Mouse (Mus musculus): Measurements from ENCODE around the gene Gins2.

DNA sequence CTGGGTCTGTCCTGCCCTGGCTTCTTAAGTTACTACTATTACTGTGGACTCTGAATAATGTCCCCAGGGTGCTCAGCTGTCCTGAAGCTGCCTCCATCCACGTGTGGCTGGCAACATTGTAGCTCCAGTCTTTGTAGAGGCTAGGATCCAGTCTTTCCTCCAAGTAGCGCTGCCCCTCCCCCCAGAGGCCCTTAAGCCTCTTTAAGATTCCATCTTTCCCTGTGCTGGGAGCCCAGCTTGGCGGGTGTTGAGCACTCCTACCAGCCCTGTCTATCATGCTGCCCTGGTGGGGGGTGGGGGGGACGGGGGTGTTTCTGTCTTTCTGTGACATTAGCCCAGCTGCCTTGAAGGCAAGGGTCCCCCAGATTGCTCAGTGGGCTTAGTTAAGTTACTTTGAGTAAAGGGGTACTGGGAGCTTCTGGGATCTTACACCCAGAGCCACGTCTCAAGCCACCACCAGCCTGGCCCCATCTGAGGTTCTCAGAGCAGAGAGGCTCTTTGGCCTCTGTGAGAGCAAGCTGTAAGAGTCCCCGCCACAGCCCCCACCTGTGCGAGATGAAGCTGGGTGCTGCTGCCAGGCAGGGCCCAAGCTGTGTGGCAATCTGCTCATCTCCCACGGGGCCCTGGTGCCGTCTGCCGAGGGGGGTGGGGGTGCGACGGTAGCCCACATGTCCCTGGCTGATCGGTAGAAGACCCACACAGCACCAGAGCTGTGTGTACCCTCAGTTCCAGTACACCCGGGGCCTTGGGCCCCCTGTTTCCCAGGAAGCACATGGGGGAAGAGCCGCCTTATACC, 31.7 kb downstream of the Gins2 start:
- TF ChIP-seq CTCF (IDR thresholded peaks at IDR 0.05; ENCODE audit: insufficient read depth, low read length): no peak
- no peak for TF ChIP-seq POLR2A (IDR thresholded peaks at IDR 0.05; ENCODE audit: borderline replicate concordance, extremely low read depth, low read depth, low read length)

Measured in lung, adult 2 months (tissue).